Mouse (Mus musculus): ENCODE data around the gene Rbms1. TPM values are rescaled to one million over a fixed set of nuclear protein-coding genes. Genes with fewer than 3 reads are reported as not detected.

The Rbms1 gene
- 65.2 and 84.1 TPM in 2 replicates for polyA plus RNA-seq (2015; fragmentation: Nextera tagmentation; extraction: Ambion mirVana)

- H3K27me3 ChIP-seq (replicated peaks): no peaks in the 10 kb centered on the region
- peak; percentile 84 for ATAC-seq (ENCODE audit: low FRiP score)
- under 1% methylated on average over 47 of the region's 51 CpGs for WGBS
These were observed at the start of gene Rbms1 for GRCm38 (mm10) chr2:60962671-60963421. TSS of gene Rbms1 (minus strand) at chr2:60963192.

GRCm38 (mm10) chr2:61012249-61012828 lies 49.3 kb upstream of the Rbms1 start:
- H3K27me3 ChIP-seq (replicated peaks): no peaks in the 10 kb centered on the region
- no peaks in the 10 kb centered on the region for H3K36me3 ChIP-seq
- WGBS: 30% methylated on average over 3 of the region's 3 CpGs
- no peak overlapping the region for H3K9ac ChIP-seq (replicated peaks)
- no peak overlapping the region for H3K4me2 ChIP-seq
- H3K27ac ChIP-seq (replicated peaks): no peak overlapping the region
- H3K4me3 ChIP-seq (replicated peaks): no peak overlapping the region
- H3K4me1 ChIP-seq: no peaks in the 10 kb centered on the region
- no peaks in the 10 kb centered on the region for H3K9me3 ChIP-seq (replicated peaks)
- ATAC-seq (ENCODE audit: low FRiP score): no peak

More at GRCm38 (mm10) chr2:60962671-60963421, at the start of gene Rbms1:
- H3K9ac ChIP-seq (replicated peaks): peak within 1 kb of the TSS; percentile 81
- H3K4me1 ChIP-seq: peaks cover 33% of the 10 kb centered on the region
- H3K4me3 ChIP-seq (replicated peaks): peak within 1 kb of the TSS; percentile 85
- peak within 1 kb of the TSS; percentile 73 for H3K4me2 ChIP-seq
- H3K36me3 ChIP-seq: no peaks in the 10 kb centered on the region
- H3K9me3 ChIP-seq (replicated peaks): no peaks in the 10 kb centered on the region
- peak within 1 kb of the TSS; percentile 96 for H3K27ac ChIP-seq (replicated peaks)

GRCm38 (mm10) chr2:60986286-60986685 lies 23.3 kb upstream of the Rbms1 start:
- Histone ChIP-seq H3K27ac (replicated peaks) (no peak overlapping the region), H3K4me3 (replicated peaks) (no peak overlapping the region), H3K4me1 (no peaks in the 10 kb centered on the region), H3K9me3 (replicated peaks) (no peaks in the 10 kb centered on the region), H3K9ac (replicated peaks) (no peak overlapping the region), H3K4me2 (no peak overlapping the region), H3K36me3 (no peaks in the 10 kb centered on the region), H3K27me3 (replicated peaks) (no peaks in the 10 kb centered on the region)
- no peak for ATAC-seq (ENCODE audit: low FRiP score)
- WGBS: 78% methylated on average over 5 of the region's 5 CpGs

GRCm38 (mm10) chr2:60978538-60979313 lies 15.7 kb upstream of the Rbms1 start:
- 45% methylated on average over 4 of the region's 4 CpGs for WGBS
- H3K27ac ChIP-seq (replicated peaks): no peak overlapping the region

GRCm38 (mm10) chr2:60972189-60972814 lies 9.3 kb upstream of the Rbms1 start:
- no peak overlapping the region for H3K9ac ChIP-seq (replicated peaks)
- no peak for ATAC-seq (ENCODE audit: low FRiP score)
- H3K4me1 ChIP-seq: no peaks in the 10 kb centered on the region
- no peak overlapping the region for H3K4me2 ChIP-seq
- no peaks in the 10 kb centered on the region for H3K27me3 ChIP-seq (replicated peaks)
- no peaks in the 10 kb centered on the region for H3K36me3 ChIP-seq
- H3K9me3 ChIP-seq (replicated peaks): no peaks in the 10 kb centered on the region
- H3K4me3 ChIP-seq (replicated peaks): no peak overlapping the region
- WGBS: 80% methylated on average over 7 of the region's 7 CpGs
- no peak overlapping the region for H3K27ac ChIP-seq (replicated peaks)

More at GRCm38 (mm10) chr2:60978538-60979313, 15.7 kb upstream of the Rbms1 start:
- H3K27me3 ChIP-seq (replicated peaks): no peaks in the 10 kb centered on the region
- H3K36me3 ChIP-seq: no peaks in the 10 kb centered on the region
- peak; percentile 61; the same call in 1 of the 2 replicates for ATAC-seq (ENCODE audit: low FRiP score)
- H3K4me2 ChIP-seq: no peak overlapping the region
- H3K4me1 ChIP-seq: no peaks in the 10 kb centered on the region
- H3K9ac ChIP-seq (replicated peaks): no peak overlapping the region
- H3K4me3 ChIP-seq (replicated peaks): no peak overlapping the region
- no peaks in the 10 kb centered on the region for H3K9me3 ChIP-seq (replicated peaks)

GRCm38 (mm10) chr2:60963616-60964015 lies 624 bp upstream of the Rbms1 start:
- Histone ChIP-seq H3K4me1 (peaks cover 31% of the 10 kb centered on the region), H3K9ac (replicated peaks) (peak overlapping the region; percentile 81), H3K27ac (replicated peaks) (peak overlapping the region; percentile 96), H3K4me2 (peak overlapping the region; percentile 73), H3K27me3 (replicated peaks) (no peaks in the 10 kb centered on the region), H3K36me3 (no peaks in the 10 kb centered on the region), H3K4me3 (replicated peaks) (peak overlapping the region; percentile 85), H3K9me3 (replicated peaks) (no peaks in the 10 kb centered on the region)
- WGBS: 10% methylated on average over 5 of the region's 5 CpGs
- ATAC-seq (ENCODE audit: low FRiP score): no peak

GRCm38 (mm10) chr2:60962001-60962670 lies 856 bp downstream of the Rbms1 start:
- Histone ChIP-seq H3K4me1 (peaks cover 33% of the 10 kb centered on the region), H3K4me3 (replicated peaks) (peak overlapping the region; percentile 85), H3K9ac (replicated peaks) (peak overlapping the region; percentile 81), H3K4me2 (peak overlapping the region; percentile 73), H3K27me3 (replicated peaks) (no peaks in the 10 kb centered on the region), H3K36me3 (no peaks in the 10 kb centered on the region), H3K27ac (replicated peaks) (peak overlapping the region; percentile 96), H3K9me3 (replicated peaks) (no peaks in the 10 kb centered on the region)
- WGBS: 2% methylated on average over 60 of the region's 64 CpGs
- ATAC-seq (ENCODE audit: low FRiP score): peak; percentile 85

- Histone ChIP-seq H3K36me3 (no peaks in the 10 kb centered on the region), H3K9ac (replicated peaks) (peak overlapping the region; percentile 81), H3K9me3 (replicated peaks) (no peaks in the 10 kb centered on the region), H3K4me3 (replicated peaks) (peak overlapping the region; percentile 85), H3K27me3 (replicated peaks) (no peaks in the 10 kb centered on the region), H3K4me2 (peak overlapping the region; percentile 73), H3K27ac (replicated peaks) (peak overlapping the region; percentile 96; the same call in 1 of the 2 replicates), H3K4me1 (peaks cover 33% of the 10 kb centered on the region)
- ATAC-seq (ENCODE audit: low FRiP score): no peak
- 42% methylated on average over 5 of the region's 5 CpGs for WGBS
These were observed 1.7 kb downstream of the Rbms1 start for GRCm38 (mm10) chr2:60961281-60961680.

- ATAC-seq (ENCODE audit: low FRiP score): no peak
- Histone ChIP-seq H3K27ac (replicated peaks) (no peak overlapping the region), H3K4me2 (no peak overlapping the region), H3K9me3 (replicated peaks) (no peaks in the 10 kb centered on the region), H3K36me3 (no peaks in the 10 kb centered on the region), H3K4me3 (replicated peaks) (no peak overlapping the region), H3K27me3 (replicated peaks) (no peaks in the 10 kb centered on the region), H3K4me1 (no peaks in the 10 kb centered on the region), H3K9ac (replicated peaks) (no peak overlapping the region)
- 56% methylated on average over 3 of the region's 3 CpGs for WGBS
These were observed 14.8 kb downstream of the Rbms1 start for GRCm38 (mm10) chr2:60948241-60948640.

- ATAC-seq (ENCODE audit: low FRiP score): no peak
- no peak overlapping the region for H3K9ac ChIP-seq (replicated peaks)
- no peaks in the 10 kb centered on the region for H3K27me3 ChIP-seq (replicated peaks)
- no peak overlapping the region for H3K4me3 ChIP-seq (replicated peaks)
- H3K4me2 ChIP-seq: no peak overlapping the region
- H3K4me1 ChIP-seq: no peaks in the 10 kb centered on the region
- H3K27ac ChIP-seq (replicated peaks): no peak overlapping the region
- H3K36me3 ChIP-seq: no peaks in the 10 kb centered on the region
- H3K9me3 ChIP-seq (replicated peaks): no peaks in the 10 kb centered on the region
- 90% methylated on average over 4 of the region's 4 CpGs for WGBS
These were observed 15.2 kb downstream of the Rbms1 start for GRCm38 (mm10) chr2:60947817-60948216.

- Histone ChIP-seq H3K4me3 (replicated peaks) (no peak overlapping the region), H3K4me2 (peak overlapping the region; percentile 30), H3K9ac (replicated peaks) (no peak overlapping the region), H3K36me3 (no peaks in the 10 kb centered on the region), H3K27me3 (replicated peaks) (no peaks in the 10 kb centered on the region), H3K9me3 (replicated peaks) (no peaks in the 10 kb centered on the region), H3K4me1 (peaks cover 6% of the 10 kb centered on the region), H3K27ac (replicated peaks) (peak overlapping the region; percentile 46; the same call in 1 of the 2 replicates)
- 54% methylated on average over 8 of the region's 8 CpGs for WGBS
- ATAC-seq (ENCODE audit: low FRiP score): no peak
These were observed 22.5 kb downstream of the Rbms1 start for GRCm38 (mm10) chr2:60940454-60940961.

Measured in neural tube, embryonic 15.5 days (tissue).